ENCODE assay signal across 8 mouse cellular contexts in genomic region chr13:69802095-69802494, GRCm38 (mm10). TPM values are rescaled to one million over a fixed set of nuclear protein-coding genes. Genes with fewer than 3 reads are reported as not detected.
DNase-seq lines count a peak whose midpoint lies in the region; ATAC-seq and TF ChIP-seq lines count a peak whose summit lies in the region.

Gene Med10, plus strand, starts transcription at chr13:69802395.

- H3K79me2 ChIP-seq in MEL (ENCODE audit: control insufficient read depth, insufficient read depth, low read length, poor library complexity), result no peaks in the 10 kb centered on the region

- H3K36me3 ChIP-seq in MEL (ENCODE audit: control insufficient read depth in 1 of 2, insufficient read depth in 2 of 2, low read length in 2 of 2), result no peaks in the 10 kb centered on the region
- H3K36me3 ChIP-seq in forebrain, embryonic 15.5 days, result no peaks in the 10 kb centered on the region

- H3K27me3 ChIP-seq in MEL (ENCODE audit: control insufficient read depth in 1 of 2, insufficient read depth in 2 of 2, low read length in 2 of 2), result no peaks in the 10 kb centered on the region
- H3K27me3 ChIP-seq in forebrain, embryonic 15.5 days, result no peaks in the 10 kb centered on the region

- TF ChIP-seq CTCF in MEL (IDR thresholded peaks at IDR 0.05 in 2 of 3, conservative IDR thresholded peaks at IDR 0.05 in 1 of 3; ENCODE audit: control insufficient read depth in 1 of 3, insufficient read depth in 1 of 3, low read depth in 2 of 3, low read length in 3 of 3, poor library complexity in 1 of 3, severe bottlenecking in 1 of 3), result no peak

- no peaks in the 10 kb centered on the region for H3K9me3 ChIP-seq in MEL (replicated peaks; ENCODE audit: insufficient read depth, low read length)
- no peaks in the 10 kb centered on the region for H3K9me3 ChIP-seq in forebrain, embryonic 15.5 days

- TF ChIP-seq RAD21 in MEL (IDR thresholded peaks at IDR 0.05; ENCODE audit: low read depth, low read length), result no peak

- ATAC-seq in forebrain, embryonic 15.5 days (replicated peaks), result no peak
- no peak for ATAC-seq in inflammation-experienced regulatory T-cells, adult 6 months
- ATAC-seq in megakaryocyte, adult 5-6 weeks (ENCODE audit: poor library complexity, severe bottlenecking), result no peak

- no peaks in the 10 kb centered on the region for H3K4me1 ChIP-seq in MEL (ENCODE audit: control insufficient read depth in 1 of 2, insufficient read depth in 2 of 2, low read length in 2 of 2)
- H3K4me1 ChIP-seq in forebrain, embryonic 15.5 days, result no peaks in the 10 kb centered on the region

- no peak within 1 kb of the TSS for H3K27ac ChIP-seq in MEL (ENCODE audit: control insufficient read depth, low read depth, low read length)
- H3K27ac ChIP-seq in forebrain, embryonic 15.5 days (replicated peaks), result no peak within 1 kb of the TSS

- no peak within 1 kb of the TSS for H3K9ac ChIP-seq in MEL (ENCODE audit: control insufficient read depth, low read depth, low read length, poor library complexity, severe bottlenecking)
- H3K9ac ChIP-seq in forebrain, embryonic 15.5 days (replicated peaks), result no peak within 1 kb of the TSS

- TF ChIP-seq EP300 in MEL (IDR thresholded peaks at IDR 0.05; ENCODE audit: low read depth in 1 of 2, low read length in 2 of 2), result no peak

- no peak within 1 kb of the TSS for H3K4me3 ChIP-seq in MEL (ENCODE audit: control insufficient read depth in 1 of 2, insufficient read depth in 1 of 2, low read depth in 2 of 2, low read length in 2 of 2)
- no peak within 1 kb of the TSS for H3K4me3 ChIP-seq in forebrain, embryonic 15.5 days

- H3K4me2 ChIP-seq in forebrain, embryonic 15.5 days (replicated peaks), result no peak within 1 kb of the TSS

- 82% methylated on average over 5 of the region's 5 CpGs for WGBS in forebrain, embryonic 15.5 days

- no peak for TF ChIP-seq POLR2A in MEL (IDR thresholded peaks at IDR 0.05; ENCODE audit: control insufficient read depth in 1 of 2, insufficient read depth in 1 of 2, low read depth in 1 of 2, low read length in 2 of 2, poor library complexity in 1 of 2)

- DNase-seq in heart, adult 18-20 months, result no peak
- DNase-seq in heart, adult 9 months (ENCODE audit: low spot score in 2 of 2), result no peak
- DNase-seq in MEL (ENCODE audit: low read depth, low spot score), result no peak
- no peak for DNase-seq in embryo, embryonic 10 days (ENCODE audit: low spot score)
- DNase-seq in spleen, postnatal 4 days (ENCODE audit: low spot score in 2 of 2), result no peak

TF ChIP-seq in MEL, 35 proteins besides CTCF, POLR2A, EP300 and RAD21:
- TF ChIP-seq GABPA (IDR thresholded peaks at IDR 0.05; ENCODE audit: low read depth, low read length), result no peak
- no peak for TF ChIP-seq USF1 (IDR thresholded peaks at IDR 0.05; ENCODE audit: low read depth, low read length)

RNA-seq across cellular contexts. Expression of gene Med10, which starts in this region (rescaled TPM):
- total RNA-seq in heart, adult 18-20 months (2021), result 10 to 100 TPM; 27.1 to 27.7 TPM
- 117 and 119 TPM in 2 replicates for total RNA-seq in MEL (2012; rRNA removed)
- polyA plus RNA-seq in MEL (2012; ENCODE audit: insufficient read depth in 1 of 2, insufficient read length in 2 of 2, low read depth in 1 of 2, low replicate concordance in 2 of 2, missing spikeins in 1 of 2), result 100 to 1,000 TPM in 1 of 2 experiments, not detected in 1; 151 TPM
- polyA plus RNA-seq in forebrain, embryonic 15.5 days (2015; fragmentation: Nextera tagmentation; extraction: Ambion mirVana), result 177 and 181 TPM in 2 replicates
- 100 to 1,000 TPM; 175 to 199 (median 178) TPM for polyA plus RNA-seq in inflammation-experienced regulatory T-cells, adult 6 months (2017; shearing (Covaris generic))
- total RNA-seq in megakaryocyte, adult 5-6 weeks (2015), result 52.2 and 52.3 TPM in 2 replicates
- 67.8 and 102 TPM in 2 replicates for total RNA-seq in megakaryocyte, adult 5-6 weeks (2017)
